Mouse (Mus musculus) cerebral cortex, adult 2 months (tissue): Measurements from ENCODE around the gene Rptor.

Experiments used
- WGBS: fragments of 180-500 bp; shearing (Covaris S2); methylation state at CpG from one replicate; pipeline ENCODE4 v1.1.7; 2018; 5-methylcytosine and 5-hydroxymethylcytosine counted together

Gene Rptor

GRCm38 (mm10) chr11:119653336-119653735, 50.6 kb downstream of the Rptor start:
- WGBS, result 81% methylated on average over 9 of the region's 9 CpGs

- WGBS, result 74% methylated on average over 6 of the region's 6 CpGs
These were observed 54.8 kb downstream of the Rptor start for GRCm38 (mm10) chr11:119657534-119657933.

- 95% methylated on average over 3 of the region's 3 CpGs for WGBS
These were observed 56.6 kb downstream of the Rptor start for GRCm38 (mm10) chr11:119659296-119659695.

- WGBS, result 51% methylated on average over 4 of the region's 4 CpGs
These were observed 58.8 kb downstream of the Rptor start for GRCm38 (mm10) chr11:119661479-119661878.

- 73% methylated on average over 2 of the region's 2 CpGs for WGBS
These were observed 61.2 kb downstream of the Rptor start for GRCm38 (mm10) chr11:119663876-119664275.

- 64% methylated on average over 10 of the region's 10 CpGs for WGBS
These were observed 62.1 kb downstream of the Rptor start for GRCm38 (mm10) chr11:119664678-119665307.

- WGBS, result 80% methylated on average over 5 of the region's 5 CpGs
These were observed 62.6 kb downstream of the Rptor start for GRCm38 (mm10) chr11:119665308-119665702.

- WGBS, result 24% methylated on average over 2 of the region's 2 CpGs
These were observed 63.9 kb downstream of the Rptor start for GRCm38 (mm10) chr11:119666567-119667108.

- 79% methylated on average over 11 of the region's 11 CpGs for WGBS
These were observed 68.3 kb downstream of the Rptor start for GRCm38 (mm10) chr11:119670690-119671666.

- WGBS, result 69% methylated on average over 2 of the region's 2 CpGs
These were observed 69.3 kb downstream of the Rptor start for GRCm38 (mm10) chr11:119672041-119672440.

GRCm38 (mm10) chr11:119672775-119673174, 70.1 kb downstream of the Rptor start:
- 78% methylated on average over 4 of the region's 4 CpGs for WGBS

GRCm38 (mm10) chr11:119674835-119675234, 72.1 kb downstream of the Rptor start:
- 91% methylated on average over 4 of the region's 4 CpGs for WGBS

- 86% methylated on average over 6 of the region's 6 CpGs for WGBS
These were observed 72.8 kb downstream of the Rptor start for GRCm38 (mm10) chr11:119675546-119675945.

GRCm38 (mm10) chr11:119676751-119677411, 74.2 kb downstream of the Rptor start:
- WGBS, result 47% methylated on average over 7 of the region's 7 CpGs

GRCm38 (mm10) chr11:119678427-119678826, 75.7 kb downstream of the Rptor start:
- WGBS, result 56% methylated on average over 5 of the region's 5 CpGs

GRCm38 (mm10) chr11:119680735-119681134, 78.0 kb downstream of the Rptor start:
- WGBS, result 76% methylated on average over 2 of the region's 2 CpGs

GRCm38 (mm10) chr11:119682285-119682684, 79.6 kb downstream of the Rptor start:
- WGBS, result 79% methylated on average over 2 of the region's 2 CpGs

- WGBS, result 53% methylated on average over 2 of the region's 2 CpGs
These were observed 81.1 kb downstream of the Rptor start for GRCm38 (mm10) chr11:119683796-119684195.

GRCm38 (mm10) chr11:119685477-119685876, 82.8 kb downstream of the Rptor start:
- 29% methylated on average over 5 of the region's 5 CpGs for WGBS

GRCm38 (mm10) chr11:119685910-119686659, 83.4 kb downstream of the Rptor start:
- WGBS, result 67% methylated on average over 2 of the region's 2 CpGs

GRCm38 (mm10) chr11:119687316-119687715, 84.6 kb downstream of the Rptor start:
- WGBS, result 76% methylated on average over 3 of the region's 3 CpGs
